8 mouse cellular contexts compared by ENCODE assay signal in genomic region chr11:76623206-76623961, GRCm38 (mm10). TPM values are rescaled to one million over a fixed set of nuclear protein-coding genes. Genes with fewer than 3 reads are reported as not detected.
DNase-seq lines count a peak whose midpoint lies in the region; ATAC-seq and TF ChIP-seq lines count a peak whose summit lies in the region.

No protein-coding gene starts in this region.

- WGBS in cerebellum, adult 2 months = 2% methylated on average over 61 of the region's 72 CpGs
- WGBS in intestine, embryonic 14.5 days = 2% methylated on average over 46 of the region's 72 CpGs
- 2% methylated on average over 54 of the region's 72 CpGs for WGBS in limb, embryonic 14.5 days
- WGBS in midbrain, embryonic 14.5 days = under 1% methylated on average over 67 of the region's 72 CpGs
- 3% methylated on average over 50 of the region's 72 CpGs for WGBS in stomach, postnatal 0 days

- peak; percentile 82 for ATAC-seq in intestine, embryonic 14.5 days (replicated peaks; ENCODE audit: low FRiP score, low TSS enrichment, low read depth)
- peak; percentile 74 for ATAC-seq in limb, embryonic 14.5 days (ENCODE audit: low FRiP score, low read depth)
- ATAC-seq in midbrain, embryonic 14.5 days (ENCODE audit: low FRiP score, low TSS enrichment) = peak; percentile 71
- ATAC-seq in stomach, postnatal 0 days (ENCODE audit: low FRiP score, low TSS enrichment) = peak; percentile 69

- DNase-seq in cerebellum, adult 2 months = peak in 1 of 2 experiments; percentile 26
- DNase-seq in cerebellum, adult 11 months = no peak
- DNase-seq in gastrocnemius, postnatal 4 days (ENCODE audit: low spot score in 2 of 2) = peak; percentile 57 to 64
- peak; percentile 81 for DNase-seq in intestine, embryonic 14.5 days (ENCODE audit: low spot score)
- peak; percentile 35 for DNase-seq in limb, embryonic 14.5 days (ENCODE audit: low spot score)
- DNase-seq in midbrain, embryonic 14.5 days = peak; percentile 82
- peak; percentile 69 for DNase-seq in stomach, postnatal 0 days (ENCODE audit: low spot score)

- H3K4me1 ChIP-seq in cerebellum, adult 2 months (ENCODE audit: control insufficient read depth, insufficient read depth, low read length) = no peaks in the 10 kb centered on the region
- H3K4me1 ChIP-seq in brown adipose tissue, adult 24 weeks (ENCODE audit: control insufficient read depth, insufficient read depth, insufficient read length, low read length) = no peaks in the 10 kb centered on the region
- peaks cover 9% of the 10 kb centered on the region for H3K4me1 ChIP-seq in intestine, embryonic 14.5 days (replicated peaks; ENCODE audit: control insufficient read depth, insufficient read depth, low read length)
- H3K4me1 ChIP-seq in limb, embryonic 14.5 days (ENCODE audit: control insufficient read depth, insufficient read depth, low read length) = peaks cover 12% of the 10 kb centered on the region
- 0 out of 2 replicates have a peak, but pooled peaks cover 8% of the 10 kb centered on the region for H3K4me1 ChIP-seq in midbrain, embryonic 14.5 days (ENCODE audit: control insufficient read depth, insufficient read depth, low read length)
- H3K4me1 ChIP-seq in stomach, postnatal 0 days (replicated peaks; ENCODE audit: control insufficient read depth, insufficient read depth) = no peaks in the 10 kb centered on the region

- no peak overlapping the region for H3K27ac ChIP-seq in cerebellum, adult 2 months (ENCODE audit: insufficient read depth, low read length)
- no peak overlapping the region for H3K27ac ChIP-seq in brown adipose tissue, adult 24 weeks (replicated peaks; ENCODE audit: low read depth, low read length)
- H3K27ac ChIP-seq in intestine, embryonic 14.5 days (ENCODE audit: low read depth) = no peak overlapping the region
- H3K27ac ChIP-seq in limb, embryonic 14.5 days (replicated peaks; ENCODE audit: low read depth, low read length) = no peak overlapping the region
- H3K27ac ChIP-seq in midbrain, embryonic 14.5 days (replicated peaks; ENCODE audit: low read depth, low read length) = no peak overlapping the region
- 0 out of 2 replicates have a peak overlapping the region, but pooled peaks have one; percentile 4 for H3K27ac ChIP-seq in stomach, postnatal 0 days (replicated peaks)

- H3K27me3 ChIP-seq in cerebellum, adult 2 months (ENCODE audit: control insufficient read depth, insufficient read depth, low read length) = no peaks in the 10 kb centered on the region; the same call in 1 of the 2 replicates
- H3K27me3 ChIP-seq in intestine, embryonic 14.5 days (replicated peaks; ENCODE audit: control insufficient read depth, insufficient read depth, low read length) = peaks cover 24% of the 10 kb centered on the region
- H3K27me3 ChIP-seq in limb, embryonic 14.5 days (ENCODE audit: control insufficient read depth, insufficient read depth, low read length) = peaks cover 8% of the 10 kb centered on the region; the same call in 1 of the 2 replicates
- H3K27me3 ChIP-seq in midbrain, embryonic 14.5 days (ENCODE audit: control insufficient read depth, insufficient read depth, low read length) = peaks cover 25% of the 10 kb centered on the region; the same call in 1 of the 2 replicates
- H3K27me3 ChIP-seq in stomach, postnatal 0 days (ENCODE audit: control insufficient read depth, insufficient read depth, low read length) = 0 out of 2 replicates have a peak, but pooled peaks cover 2% of the 10 kb centered on the region

- peak overlapping the region; percentile 98 for H3K4me2 ChIP-seq in intestine, embryonic 14.5 days (ENCODE audit: low read length)
- H3K4me2 ChIP-seq in limb, embryonic 14.5 days (replicated peaks; ENCODE audit: low read depth, low read length, severe bottlenecking) = peak overlapping the region; percentile 94
- H3K4me2 ChIP-seq in midbrain, embryonic 14.5 days (ENCODE audit: low read length) = peak overlapping the region; percentile 100
- peak overlapping the region; percentile 99 for H3K4me2 ChIP-seq in stomach, postnatal 0 days (replicated peaks; ENCODE audit: low read depth)

- no peak for TF ChIP-seq CTCF in cerebellum, adult 2 months (IDR thresholded peaks at IDR 0.05; ENCODE audit: borderline replicate concordance, insufficient read depth, low read depth, low read length)
- no peak for TF ChIP-seq CTCF in stomach, postnatal 0 days (IDR thresholded peaks at IDR 0.05; ENCODE audit: low read depth)

- H3K9ac ChIP-seq in intestine, embryonic 14.5 days (ENCODE audit: low read length) = peak overlapping the region; percentile 54
- H3K9ac ChIP-seq in limb, embryonic 14.5 days (ENCODE audit: low read depth, low read length, severe bottlenecking) = peak overlapping the region; percentile 61
- peak overlapping the region; percentile 55 for H3K9ac ChIP-seq in midbrain, embryonic 14.5 days (replicated peaks; ENCODE audit: low read length)
- peak overlapping the region; percentile 54 for H3K9ac ChIP-seq in stomach, postnatal 0 days (ENCODE audit: low read length)

- no peak for TF ChIP-seq POLR2A in cerebellum, adult 2 months (IDR thresholded peaks at IDR 0.05; ENCODE audit: borderline replicate concordance, insufficient read depth, low read length)
- no peak for TF ChIP-seq POLR2A in limb, embryonic 14.5 days (IDR thresholded peaks at IDR 0.05; ENCODE audit: borderline replicate concordance, extremely low read depth, insufficient read depth, insufficient read length)

- H3K4me3 ChIP-seq in cerebellum, adult 2 months (replicated peaks; ENCODE audit: insufficient read depth, low read depth, low read length) = peak overlapping the region; percentile 45
- H3K4me3 ChIP-seq in brown adipose tissue, adult 24 weeks (ENCODE audit: insufficient read depth, low read depth, low read length) = peak overlapping the region; percentile 67
- peak overlapping the region; percentile 58 for H3K4me3 ChIP-seq in intestine, embryonic 14.5 days (ENCODE audit: low read depth, low read length)
- H3K4me3 ChIP-seq in limb, embryonic 14.5 days (replicated peaks; ENCODE audit: low read length) = peak overlapping the region; percentile 69
- peak overlapping the region; percentile 55 for H3K4me3 ChIP-seq in midbrain, embryonic 14.5 days (replicated peaks; ENCODE audit: low read depth, low read length)
- H3K4me3 ChIP-seq in stomach, postnatal 0 days (ENCODE audit: low read depth, low read length) = peak overlapping the region; percentile 60

- TF ChIP-seq EP300 in stomach, postnatal 0 days (optimal IDR thresholded peaks at IDR 0.05) = no peak

- no peaks in the 10 kb centered on the region for H3K9me3 ChIP-seq in intestine, embryonic 14.5 days (ENCODE audit: control insufficient read depth, low read length)
- no peaks in the 10 kb centered on the region for H3K9me3 ChIP-seq in limb, embryonic 14.5 days (ENCODE audit: control insufficient read depth, low read length)
- H3K9me3 ChIP-seq in midbrain, embryonic 14.5 days (ENCODE audit: control insufficient read depth, low read length) = no peaks in the 10 kb centered on the region
- no peaks in the 10 kb centered on the region for H3K9me3 ChIP-seq in stomach, postnatal 0 days (ENCODE audit: control insufficient read depth, low read length)

- no peaks in the 10 kb centered on the region for H3K36me3 ChIP-seq in intestine, embryonic 14.5 days (ENCODE audit: control insufficient read depth, insufficient read depth, low read length)
- no peaks in the 10 kb centered on the region for H3K36me3 ChIP-seq in limb, embryonic 14.5 days (ENCODE audit: control insufficient read depth, insufficient read depth, low read length)
- H3K36me3 ChIP-seq in midbrain, embryonic 14.5 days (ENCODE audit: control insufficient read depth, insufficient read depth, low read length) = no peaks in the 10 kb centered on the region
- no peaks in the 10 kb centered on the region for H3K36me3 ChIP-seq in stomach, postnatal 0 days (ENCODE audit: control insufficient read depth, insufficient read depth, low read length)

RNA-seq across cellular contexts. Expression of gene Abr, which starts 1.3 kb away (rescaled TPM):
- 168 and 170 TPM in 2 replicates for polyA plus RNA-seq in cerebellum, adult 2 months (2012; rRNA removed)
- 2.4 and 3.6 TPM in 2 replicates for polyA plus RNA-seq in brown adipose tissue, adult 24 weeks (2012; ENCODE audit: insufficient read depth, insufficient read length, missing spikeins)
- total RNA-seq in gastrocnemius, postnatal 4 days (2021) = 10 to 100 TPM; 32.4 to 37.8 TPM
- polyA plus RNA-seq in intestine, embryonic 14.5 days (2014; fragmentation: Nextera tagmentation; extraction: Ambion mirVana) = 41.1 and 44.3 TPM in 2 replicates
- 67.5 and 82.3 TPM in 2 replicates for polyA plus RNA-seq in limb, embryonic 14.5 days (2012; rRNA removed)
- polyA plus RNA-seq in limb, embryonic 14.5 days (2014; fragmentation: Nextera tagmentation; extraction: Ambion mirVana) = 39.7 and 44.5 TPM in 2 replicates
- 102 and 136 TPM in 2 replicates for polyA plus RNA-seq in midbrain, embryonic 14.5 days (2014; fragmentation: Nextera tagmentation; extraction: Ambion mirVana)
- polyA plus RNA-seq in stomach, postnatal 0 days (2015; fragmentation: Nextera tagmentation; extraction: Ambion mirVana) = 19.3 and 21.5 TPM in 2 replicates

RNA-seq across cellular contexts. Expression of gene Bhlha9, which starts 48.9 kb away (rescaled TPM):
- polyA plus RNA-seq in cerebellum, adult 2 months (2012; rRNA removed) = 3.0 and 4.3 TPM in 2 replicates
- not detected in 2 replicates for polyA plus RNA-seq in brown adipose tissue, adult 24 weeks (2012; ENCODE audit: insufficient read depth, insufficient read length, missing spikeins)
- total RNA-seq in gastrocnemius, postnatal 4 days (2021) = not detected
- polyA plus RNA-seq in intestine, embryonic 14.5 days (2014; fragmentation: Nextera tagmentation; extraction: Ambion mirVana) = 0.15 and 0.24 TPM in 2 replicates
- polyA plus RNA-seq in limb, embryonic 14.5 days (2012; rRNA removed) = 1.9 and 2.4 TPM in 2 replicates
- polyA plus RNA-seq in limb, embryonic 14.5 days (2014; fragmentation: Nextera tagmentation; extraction: Ambion mirVana) = 2.2 and 2.5 TPM in 2 replicates
- 0.73 and 0.76 TPM in 2 replicates for polyA plus RNA-seq in midbrain, embryonic 14.5 days (2014; fragmentation: Nextera tagmentation; extraction: Ambion mirVana)
- not detected in 2 replicates for polyA plus RNA-seq in stomach, postnatal 0 days (2015; fragmentation: Nextera tagmentation; extraction: Ambion mirVana)

RNA-seq across cellular contexts. Expression of gene Trarg1, which starts 56.2 kb away (rescaled TPM):
- 0.21 and 0.38 TPM in 2 replicates for polyA plus RNA-seq in cerebellum, adult 2 months (2012; rRNA removed)
- 368 and 373 TPM in 2 replicates for polyA plus RNA-seq in brown adipose tissue, adult 24 weeks (2012; ENCODE audit: insufficient read depth, insufficient read length, missing spikeins)
- total RNA-seq in gastrocnemius, postnatal 4 days (2021) = 1 to 10 TPM; 3.3 to 8.7 TPM
- 0.08 and 0.19 TPM in 2 replicates for polyA plus RNA-seq in intestine, embryonic 14.5 days (2014; fragmentation: Nextera tagmentation; extraction: Ambion mirVana)
- 0.18 and 0.20 TPM in 2 replicates for polyA plus RNA-seq in limb, embryonic 14.5 days (2012; rRNA removed)
- polyA plus RNA-seq in limb, embryonic 14.5 days (2014; fragmentation: Nextera tagmentation; extraction: Ambion mirVana) = 0.51 and 0.57 TPM in 2 replicates
- 0.11 and 0.26 TPM in 2 replicates for polyA plus RNA-seq in midbrain, embryonic 14.5 days (2014; fragmentation: Nextera tagmentation; extraction: Ambion mirVana)
- 0.59 and 0.67 TPM in 2 replicates for polyA plus RNA-seq in stomach, postnatal 0 days (2015; fragmentation: Nextera tagmentation; extraction: Ambion mirVana)

Comparison
In these comparisons a context has a peak if more than half of its experiments do, and no peak if none do; other contexts are left out.
1. RNA of gene Trarg1, which starts 56.2 kb away (polyA plus RNA-seq): 368 to 373 TPM in brown adipose tissue, adult 24 weeks; 0.59 to 0.67 TPM in stomach, postnatal 0 days, 0.18 to 0.57 TPM in limb, embryonic 14.5 days, 0.21 to 0.38 TPM in cerebellum, adult 2 months, 0.08 to 0.19 TPM in intestine, embryonic 14.5 days and 0.11 to 0.26 TPM in midbrain, embryonic 14.5 days; every median in the first group is over 100 times any median in the second.
2. Peak in every context shown above with its lines, with median percentiles within 50 percentile points of each other: H3K4me3 ChIP-seq, ATAC-seq, H3K4me2 ChIP-seq and H3K9ac ChIP-seq.